Mouse (Mus musculus) limb, embryonic 13.5 days (tissue): Measurements from ENCODE around the gene Vmn1r80. TPM values are rescaled to one million over a fixed set of nuclear protein-coding genes. Genes with fewer than 3 reads are reported as not detected.
"Not testable (repeated sequence)": the region's sequence is repeated elsewhere in the genome, so short reads cannot be mapped to it uniquely, and the experiment has no call there.

Source experiments
- ATAC-seq: fragments of 200-750 bp; cut with Nextera tagmentation; 2 replicates; pipeline ENCODE4 v1.8.0; 2017; ENCODE audit warnings: low read depth, moderate number of reproducible peaks, moderate TSS enrichment; ENCODE audit not compliant: low FRiP score
- H3K27ac ChIP-seq: fragments of 300-500 bp; sonication (generic); 2 replicates; pipeline ENCODE4 v1.5.1; 2015; ENCODE audit warnings: inconsistent platforms, mild to moderate bottlenecking, moderate library complexity
- H3K27me3 ChIP-seq: fragments of 300-500 bp; sonication (generic); 2 replicates; pipeline ENCODE4 v1.6.1; 2015; ENCODE audit warnings: mild to moderate bottlenecking, inconsistent platforms
- H3K36me3 ChIP-seq: fragments of 300-500 bp; sonication (generic); 2 replicates; pipeline ENCODE4 v1.6.1; 2015; ENCODE audit warnings: inconsistent platforms, mild to moderate bottlenecking, moderate library complexity
- H3K4me1 ChIP-seq: fragments of 300-500 bp; sonication (generic); 2 replicates; pipeline ENCODE4 v1.6.1; 2015; ENCODE audit warnings: inconsistent platforms
- H3K4me2 ChIP-seq: fragments of 300-500 bp; sonication (generic); replicated peaks from 2 replicates; pipeline ENCODE4 v1.6.1; 2015; ENCODE audit warnings: inconsistent platforms, mild to moderate bottlenecking, moderate library complexity
- H3K4me3 ChIP-seq: fragments of 300-500 bp; sonication (generic); 2 replicates; pipeline ENCODE4 v1.5.1; 2015; ENCODE audit warnings: moderate library complexity, mild to moderate bottlenecking, inconsistent platforms
- H3K9ac ChIP-seq: fragments of 300-500 bp; sonication (generic); 2 replicates; pipeline ENCODE4 v1.6.1; 2015; ENCODE audit warnings: mild to moderate bottlenecking, inconsistent platforms
- H3K9me3 ChIP-seq: fragments of 300-500 bp; sonication (generic); 2 replicates; pipeline ENCODE4 v1.6.1; 2016; ENCODE audit warnings: inconsistent platforms
- WGBS: fragments of 180-500 bp; shearing (Covaris S2); methylation state at CpG from one replicate; pipeline ENCODE4 v1.1.7; 2015; 5-methylcytosine and 5-hydroxymethylcytosine counted together
- polyA plus RNA-seq: library from polyadenylated mRNA; unstranded; fragments of >200 nt; fragmentation: Nextera tagmentation; extraction: Ambion mirVana; gene quantifications from 2 replicates; pipeline ENCODE4 v1.2.1, GENCODE M21; 2015

Vmn1r80 gene
- not detected in 2 replicates for polyA plus RNA-seq

DNA sequence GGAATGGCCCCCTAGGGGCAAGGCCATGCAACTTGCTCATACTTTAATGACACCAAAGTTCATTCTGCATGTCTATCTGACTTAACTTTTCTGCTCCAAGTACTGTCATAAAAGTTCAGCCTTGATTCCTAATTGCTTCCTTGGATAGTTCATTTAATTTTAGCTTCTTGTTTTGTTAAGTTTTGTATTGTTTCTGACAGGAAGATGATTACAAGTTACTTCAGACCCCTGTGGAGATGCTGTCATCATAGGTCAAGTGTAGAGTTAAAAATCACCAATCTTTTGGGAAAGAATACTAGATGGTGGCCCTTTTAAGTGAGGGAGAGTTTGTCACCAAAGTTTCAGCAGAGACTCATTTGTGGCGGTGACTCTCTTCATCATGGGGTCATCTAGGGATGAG lies at the start of gene Vmn1r80:
Vmn1r80 (plus strand) TSS at position 301 of the 400 bp plus-strand sequence.
- Histone ChIP-seq H3K4me1 (no peaks in the 10 kb centered on the region), H3K27ac (no peak within 1 kb of the TSS), H3K9ac (no peak within 1 kb of the TSS), H3K4me2 (no peak within 1 kb of the TSS), H3K4me3 (no peak within 1 kb of the TSS), H3K9me3 (peaks cover 2% of the 10 kb centered on the region; the same call in 1 of the 2 replicates), H3K36me3 (no peaks in the 10 kb centered on the region), H3K27me3 (no peaks in the 10 kb centered on the region)
- WGBS: 85% methylated on average over 1 of the region's 1 CpGs
- no peak for ATAC-seq

DNA sequence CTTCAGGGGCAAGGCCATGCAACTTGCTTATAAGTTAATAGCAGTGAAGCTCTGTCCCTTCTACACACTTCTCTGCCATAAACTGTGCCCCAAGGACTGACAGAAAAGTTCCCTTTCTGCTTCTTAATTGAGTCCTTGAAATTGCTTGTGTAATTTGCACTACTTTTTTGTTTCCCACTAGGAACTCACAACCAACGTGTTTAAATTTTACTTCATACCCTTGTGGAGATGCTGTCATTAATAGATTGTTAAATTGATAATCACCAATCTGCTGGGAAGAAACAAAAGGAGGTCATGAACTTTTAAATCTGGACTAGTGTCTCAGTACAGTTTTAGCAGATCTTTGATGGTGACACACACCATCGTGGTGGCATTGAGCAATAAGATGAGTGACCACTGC lies 39.1 kb upstream of the Vmn1r80 start, which contains the start of gene Vmn1r78:
Vmn1r78 (plus strand) TSS at position 301 of the 400 bp plus-strand sequence.
- Histone ChIP-seq H3K9ac (no peak within 1 kb of the TSS), H3K4me1 (no peaks in the 10 kb centered on the region), H3K4me3 (no peak within 1 kb of the TSS), H3K4me2 (no peak within 1 kb of the TSS), H3K27ac (no peak within 1 kb of the TSS), H3K9me3 (peaks cover 12% of the 10 kb centered on the region; the same call in 1 of the 2 replicates), H3K36me3 (no peaks in the 10 kb centered on the region), H3K27me3 (no peaks in the 10 kb centered on the region)
- 62% methylated on average over 2 of the region's 2 CpGs for WGBS
- no peak for ATAC-seq

DNA sequence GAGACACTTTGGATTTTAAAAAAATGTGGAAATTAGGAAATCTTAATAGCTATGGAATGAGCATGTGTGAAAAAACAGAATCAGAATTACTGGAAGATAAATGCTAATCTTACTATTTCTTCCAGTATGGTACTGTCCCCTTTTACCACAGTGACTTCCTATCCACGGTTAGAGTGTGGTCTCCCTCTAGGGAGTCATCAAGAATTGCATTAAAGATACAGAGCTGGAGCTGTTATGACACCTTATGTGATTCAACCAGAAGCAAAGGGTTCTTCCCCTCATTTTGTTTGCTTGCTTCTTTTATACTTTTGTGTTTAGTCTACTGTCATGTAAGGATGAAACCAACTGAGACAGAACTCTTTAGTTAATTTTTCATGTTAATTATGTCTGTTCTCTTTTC lies 32.6 kb upstream of the Vmn1r80 start:
- H3K4me3 ChIP-seq, H3K27ac ChIP-seq, H3K4me2 ChIP-seq, H3K9me3 ChIP-seq, H3K27me3 ChIP-seq, H3K9ac ChIP-seq, ATAC-seq, H3K4me1 ChIP-seq, H3K36me3 ChIP-seq: not testable (repeated sequence)
- WGBS: 33% methylated on average over 1 of the region's 1 CpGs

DNA sequence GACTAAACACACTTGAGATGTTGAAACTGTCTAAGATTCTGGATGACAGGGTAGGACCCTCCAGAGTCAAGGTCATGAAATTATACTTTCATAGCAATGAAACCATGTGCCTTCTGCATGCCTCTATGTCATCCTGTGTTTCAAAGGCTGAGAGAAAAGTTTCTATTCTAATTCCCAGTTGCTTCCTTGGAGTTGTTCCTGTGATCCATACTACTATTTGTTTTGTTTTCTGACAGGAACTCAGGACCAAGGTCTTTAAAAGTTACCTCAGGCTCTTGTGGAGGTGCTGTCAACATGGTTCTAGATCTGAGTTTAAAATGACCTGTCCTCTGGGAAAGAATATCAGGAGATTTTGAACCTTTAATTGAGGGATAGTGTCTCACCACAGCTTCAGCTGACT lies 18.1 kb upstream of the Vmn1r80 start, which contains the start of gene Vmn1r79:
Vmn1r79 (plus strand) TSS at position 301 of the 400 bp plus-strand sequence.
- not testable (repeated sequence) for H3K9me3 ChIP-seq, ATAC-seq, H3K4me2 ChIP-seq, H3K4me3 ChIP-seq, H3K27me3 ChIP-seq, H3K4me1 ChIP-seq, H3K9ac ChIP-seq, H3K36me3 ChIP-seq, H3K27ac ChIP-seq

DNA sequence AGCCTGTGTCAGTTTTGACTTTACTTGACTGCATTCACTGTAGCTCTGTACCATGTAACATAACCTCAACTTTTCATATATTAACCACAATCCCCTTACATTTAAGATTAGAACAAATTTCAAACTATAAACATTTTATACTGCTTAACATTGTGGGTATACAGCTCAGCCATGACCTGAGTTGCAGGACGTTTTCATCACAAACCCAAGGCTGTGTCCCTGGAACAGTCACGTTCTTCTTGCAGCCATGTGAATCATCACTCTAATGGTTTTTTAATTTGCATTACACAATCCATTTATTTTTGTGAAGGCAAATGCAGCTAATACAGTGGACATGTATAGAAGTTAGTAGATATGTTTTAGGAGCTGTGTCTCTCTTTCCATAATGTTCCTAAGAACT lies 16.2 kb upstream of the Vmn1r80 start:
- H3K4me3 ChIP-seq, H3K27me3 ChIP-seq, H3K4me1 ChIP-seq, H3K4me2 ChIP-seq, H3K9ac ChIP-seq, H3K9me3 ChIP-seq, H3K27ac ChIP-seq, H3K36me3 ChIP-seq, ATAC-seq: not testable (repeated sequence)
- WGBS: 61% methylated on average over 2 of the region's 2 CpGs

GRCm38 (mm10) chr7:12204141-12204540 lies 15.1 kb downstream of the Vmn1r80 start:
- no peak for ATAC-seq
- WGBS: 80% methylated on average over 2 of the region's 2 CpGs
- Histone ChIP-seq H3K9ac (no peak overlapping the region), H3K4me2 (no peak overlapping the region), H3K27me3 (no peaks in the 10 kb centered on the region), H3K4me3 (no peak overlapping the region), H3K27ac (no peak overlapping the region), H3K4me1 (no peaks in the 10 kb centered on the region), H3K36me3 (no peaks in the 10 kb centered on the region), H3K9me3 (peaks cover 23% of the 10 kb centered on the region)

Other genes with a start within 250 kb of the Vmn1r80 start
- not detected in 2 replicates for gene Vmn1r77, start 152.5 kb upstream of the Vmn1r80 start, polyA plus RNA-seq
- gene Vmn1r78, start 39.0 kb upstream of the Vmn1r80 start, polyA plus RNA-seq: not detected in 2 replicates
- gene Vmn1r79, start 18.0 kb upstream of the Vmn1r80 start, polyA plus RNA-seq: not detected in 2 replicates
- gene Vmn1r81, start 79.0 kb downstream of the Vmn1r80 start, polyA plus RNA-seq: not detected in 2 replicates
- not detected in 2 replicates for gene Vmn1r82, start 111.1 kb downstream of the Vmn1r80 start, polyA plus RNA-seq
- 0.06 TPM in 1 of 2 replicates, not detected in the other for gene Vmn1r83, start 140.2 kb downstream of the Vmn1r80 start, polyA plus RNA-seq
- gene Vmn1r84, start 180.0 kb downstream of the Vmn1r80 start, polyA plus RNA-seq: 0.04 and 0.05 TPM in 2 replicates
- 5.5 and 6.3 TPM in 2 replicates for gene Zfp551, start 233.5 kb downstream of the Vmn1r80 start, polyA plus RNA-seq